Mouse (Mus musculus): ENCODE data around the gene Olfr1491. TPM values are rescaled to one million over a fixed set of nuclear protein-coding genes. Genes with fewer than 3 reads are reported as not detected.

Olfr1491 gene
- not detected in 2 replicates for polyA plus RNA-seq (2012; rRNA removed; ENCODE audit: low replicate concordance)

DNA sequence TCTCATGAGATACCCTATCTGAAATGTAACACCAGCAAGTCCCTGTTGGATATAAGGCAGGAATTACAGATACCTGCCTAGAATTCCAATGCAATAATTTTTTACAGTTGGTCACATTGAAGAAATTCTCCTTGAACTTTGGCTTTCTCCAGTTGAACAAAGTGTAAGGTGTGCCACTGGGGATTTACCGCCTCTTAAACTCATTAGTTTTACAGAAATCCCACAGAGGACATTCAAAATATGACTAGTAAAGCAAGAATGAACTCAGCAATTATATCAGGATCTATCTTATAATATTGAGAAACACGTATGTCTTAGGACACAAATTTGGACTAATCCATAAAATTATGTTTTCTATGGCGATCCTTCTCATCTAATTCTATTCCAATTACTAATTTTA lies at the start of gene Olfr1491:
Gene Olfr1491, plus strand, starts transcription at position 301 of the 400 bp plus-strand sequence.

DNA sequence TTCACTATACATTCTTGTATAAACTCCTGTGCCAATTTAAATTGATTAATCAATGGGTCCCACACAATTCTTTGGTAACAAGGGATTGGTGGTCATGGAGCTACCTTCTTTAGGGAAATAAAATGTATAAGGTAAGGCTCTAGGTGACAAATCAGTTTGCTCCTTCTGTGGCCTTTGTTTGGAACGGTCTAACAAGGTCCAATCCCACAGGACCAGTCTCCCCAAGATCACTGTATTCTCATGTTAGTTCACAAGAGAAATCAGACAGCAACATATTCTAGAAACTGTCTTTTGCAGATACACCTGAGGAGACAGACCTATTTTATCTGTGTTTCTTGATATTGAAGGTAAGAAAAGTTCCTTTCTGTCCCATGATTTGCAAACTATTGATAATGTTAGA lies 46.3 kb upstream of the Olfr1491 start, which contains the start of gene Olfr1490:
Gene Olfr1490, plus strand, starts transcription at position 301 of the 400 bp plus-strand sequence.

DNA sequence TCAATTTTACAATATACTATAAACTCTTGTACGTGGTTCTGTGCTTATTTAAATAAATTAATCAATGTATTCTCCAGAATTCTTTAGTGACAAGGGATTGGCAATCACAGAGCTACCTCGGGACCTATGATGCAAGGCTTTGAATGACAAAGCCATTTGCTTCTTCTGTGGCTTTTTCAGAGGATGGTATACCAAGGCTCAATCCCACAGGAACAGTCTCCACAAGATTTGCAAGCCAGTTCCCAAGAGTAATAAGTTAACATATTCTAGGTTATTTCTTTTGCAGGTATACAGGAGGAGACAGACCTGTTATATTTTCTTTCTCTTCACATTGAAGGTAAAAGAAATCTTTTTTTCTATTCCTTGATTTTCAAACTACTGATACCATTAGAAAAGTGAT lies 25.9 kb downstream of the Olfr1491 start, which contains the start of gene Olfr1493-ps1:
Gene Olfr1493-ps1, plus strand, starts transcription at position 301 of the 400 bp plus-strand sequence.

DNA sequence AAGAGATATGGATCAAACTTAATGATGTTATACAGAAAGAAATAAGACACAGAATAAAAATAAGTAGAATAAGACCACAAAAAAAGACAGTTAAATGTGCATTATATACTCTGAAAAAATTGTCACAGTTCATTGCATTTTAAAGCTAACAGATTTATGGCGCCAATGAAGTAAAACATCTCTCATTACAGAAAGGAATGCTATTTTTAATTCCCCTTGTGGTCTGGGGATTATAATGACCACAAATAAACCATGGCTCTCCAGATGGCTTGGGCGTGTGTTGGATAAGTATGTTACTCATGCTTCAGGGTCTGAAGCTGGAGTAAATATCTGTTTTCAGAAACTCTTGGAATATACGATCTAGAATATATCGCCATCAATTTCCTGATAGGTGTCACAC lies 42.4 kb downstream of the Olfr1491 start, which contains the start of gene Olfr1494:
Gene Olfr1494, plus strand, starts transcription at position 301 of the 400 bp plus-strand sequence.

Other genes with a start within 250 kb of the Olfr1491 start
- not detected in 2 replicates for gene Olfr1472, start 241.2 kb upstream of the Olfr1491 start, polyA plus RNA-seq (2012; rRNA removed; ENCODE audit: low replicate concordance)
- gene Olfr1474, start 227.7 kb upstream of the Olfr1491 start, polyA plus RNA-seq (2012; rRNA removed; ENCODE audit: low replicate concordance), result not detected in 2 replicates
- gene Olfr1475, start 217.1 kb upstream of the Olfr1491 start, polyA plus RNA-seq (2012; rRNA removed; ENCODE audit: low replicate concordance), result not detected in 2 replicates
- not detected in 2 replicates for gene Olfr1477, start 196.7 kb upstream of the Olfr1491 start, polyA plus RNA-seq (2012; rRNA removed; ENCODE audit: low replicate concordance)
- gene Olfr1480, start 169.4 kb upstream of the Olfr1491 start, polyA plus RNA-seq (2012; rRNA removed; ENCODE audit: low replicate concordance), result not detected in 2 replicates
- gene Olfr1484, start 113.8 kb upstream of the Olfr1491 start, polyA plus RNA-seq (2012; rRNA removed; ENCODE audit: low replicate concordance), result not detected in 2 replicates
- gene Olfr1487, start 79.9 kb upstream of the Olfr1491 start, polyA plus RNA-seq (2012; rRNA removed; ENCODE audit: low replicate concordance), result not detected in 2 replicates
- not detected in 2 replicates for gene Olfr1489, start 65.6 kb upstream of the Olfr1491 start, polyA plus RNA-seq (2012; rRNA removed; ENCODE audit: low replicate concordance)
- gene Olfr1490, start 46.2 kb upstream of the Olfr1491 start, polyA plus RNA-seq (2012; rRNA removed; ENCODE audit: low replicate concordance), result not detected in 2 replicates
- gene Olfr1493-ps1, start 26.0 kb downstream of the Olfr1491 start, polyA plus RNA-seq (2012; rRNA removed; ENCODE audit: low replicate concordance), result not detected in 2 replicates
- gene Olfr1494, start 42.5 kb downstream of the Olfr1491 start, polyA plus RNA-seq (2012; rRNA removed; ENCODE audit: low replicate concordance), result not detected in 2 replicates
- gene Olfr1495, start 67.3 kb downstream of the Olfr1491 start, polyA plus RNA-seq (2012; rRNA removed; ENCODE audit: low replicate concordance), result not detected in 2 replicates
- gene Olfr1496, start 80.6 kb downstream of the Olfr1491 start, polyA plus RNA-seq (2012; rRNA removed; ENCODE audit: low replicate concordance), result not detected in 2 replicates
- not detected in 2 replicates for gene Olfr1497, start 100.9 kb downstream of the Olfr1491 start, polyA plus RNA-seq (2012; rRNA removed; ENCODE audit: low replicate concordance)
- not detected in 2 replicates for gene Olfr1499, start 122.2 kb downstream of the Olfr1491 start, polyA plus RNA-seq (2012; rRNA removed; ENCODE audit: low replicate concordance)
- not detected in 2 replicates for gene Olfr1500, start 133.2 kb downstream of the Olfr1491 start, polyA plus RNA-seq (2012; rRNA removed; ENCODE audit: low replicate concordance)
- not detected in 2 replicates for gene Olfr1501, start 153.4 kb downstream of the Olfr1491 start, polyA plus RNA-seq (2012; rRNA removed; ENCODE audit: low replicate concordance)
- gene Olfr1502, start 164.5 kb downstream of the Olfr1491 start, polyA plus RNA-seq (2012; rRNA removed; ENCODE audit: low replicate concordance), result not detected in 2 replicates
- not detected in 2 replicates for gene Olfr1504, start 200.7 kb downstream of the Olfr1491 start, polyA plus RNA-seq (2012; rRNA removed; ENCODE audit: low replicate concordance)
- not detected in 2 replicates for gene Olfr1505, start 216.3 kb downstream of the Olfr1491 start, polyA plus RNA-seq (2012; rRNA removed; ENCODE audit: low replicate concordance)

All from mammary gland, adult 2 months (tissue).